Mouse (Mus musculus) heart, embryonic 16.5 days (tissue): ENCODE results near the gene Rapgef2. TPM values are rescaled to one million over a fixed set of nuclear protein-coding genes. Genes with fewer than 3 reads are reported as not detected.

Source experiments
- ATAC-seq: fragments of 200-750 bp; cut with Nextera tagmentation; replicated peaks from 2 replicates; pipeline ENCODE4 v1.8.0; 2017; ENCODE audit warnings: moderate number of reproducible peaks; ENCODE audit not compliant: insufficient read depth, low FRiP score; ENCODE audit errors: extremely low read depth
- H3K27ac ChIP-seq: fragments of 300-500 bp; sonication (generic); 2 replicates; pipeline ENCODE4 v1.5.1; 2014; ENCODE audit warnings: mild to moderate bottlenecking, low read length, control low read depth, moderate library complexity
- H3K27me3 ChIP-seq: fragments of 300-500 bp; sonication (generic); 2 replicates; pipeline ENCODE4 v1.6.1; 2014; ENCODE audit warnings: low read length, mixed read lengths; ENCODE audit not compliant: control insufficient read depth, insufficient read depth
- H3K36me3 ChIP-seq: fragments of 300-500 bp; sonication (generic); 2 replicates; pipeline ENCODE4 v1.6.1; 2014; ENCODE audit not compliant: control insufficient read depth, insufficient read depth
- H3K4me1 ChIP-seq: fragments of 300-500 bp; sonication (generic); 2 replicates; pipeline ENCODE4 v1.6.1; 2014; ENCODE audit warnings: low read length, mixed read lengths; ENCODE audit not compliant: control insufficient read depth, insufficient read depth
- H3K4me2 ChIP-seq: fragments of 300-500 bp; sonication (generic); 2 replicates; pipeline ENCODE4 v1.6.1; 2014; ENCODE audit warnings: low read depth, mild to moderate bottlenecking, control low read depth, low read length
- H3K4me3 ChIP-seq: fragments of 300-500 bp; sonication (generic); 2 replicates; pipeline ENCODE4 v1.5.1; 2014; ENCODE audit warnings: mild to moderate bottlenecking, control low read depth, low read length
- H3K9ac ChIP-seq: fragments of 300-500 bp; sonication (generic); 2 replicates; pipeline ENCODE4 v1.6.1; 2014; ENCODE audit warnings: low read length, control low read depth
- H3K9me3 ChIP-seq: fragments of 300-500 bp; sonication (generic); replicated peaks from 2 replicates; pipeline ENCODE4 v1.6.1; 2016; ENCODE audit warnings: low read length; ENCODE audit not compliant: control insufficient read depth
- WGBS: fragments of 180-500 bp; shearing (Covaris S2); extraction: QIAGEN DNeasy Blood & Tissue Kit; methylation state at CpG from one replicate; pipeline ENCODE4 v1.1.7; 2014; 5-methylcytosine and 5-hydroxymethylcytosine counted together
- polyA plus RNA-seq: library from polyadenylated mRNA; unstranded; fragments of >200 nt; fragmentation: Nextera tagmentation; extraction: Ambion mirVana; gene quantifications from 2 replicates; pipeline ENCODE4 v1.2.1, GENCODE M21; 2015

The Rapgef2 gene
- polyA plus RNA-seq, 1 experiment from 2014 or later: 4.9 TPM

- H3K4me1 ChIP-seq: peaks cover 22% of the 10 kb centered on the region
- H3K9ac ChIP-seq: no peak overlapping the region
- 40% methylated on average over 9 of the region's 9 CpGs for WGBS
- no peaks in the 10 kb centered on the region for H3K27me3 ChIP-seq
- no peak overlapping the region for H3K27ac ChIP-seq
- H3K36me3 ChIP-seq: no peaks in the 10 kb centered on the region
- H3K9me3 ChIP-seq: no peaks in the 10 kb centered on the region
- H3K4me3 ChIP-seq: no peak overlapping the region
- no peak overlapping the region for H3K4me2 ChIP-seq
- 0 out of 2 replicates have a peak, but pooled peaks have one; percentile 14 for ATAC-seq
Measured at GRCm38 (mm10) chr3:79221296-79222191, 64.8 kb downstream of the Rapgef2 start.

- no peak overlapping the region; the same call in 1 of the 2 replicates for H3K9ac ChIP-seq
- 57% methylated on average over 10 of the region's 10 CpGs for WGBS
- no peak for ATAC-seq
- no peaks in the 10 kb centered on the region for H3K9me3 ChIP-seq
- peak overlapping the region; percentile 68 for H3K27ac ChIP-seq
- H3K36me3 ChIP-seq: no peaks in the 10 kb centered on the region
- peaks cover 22% of the 10 kb centered on the region for H3K4me1 ChIP-seq
- H3K4me3 ChIP-seq: no peak overlapping the region
- H3K27me3 ChIP-seq: no peaks in the 10 kb centered on the region
- no peak overlapping the region for H3K4me2 ChIP-seq
Measured at GRCm38 (mm10) chr3:79219144-79219930, 67.0 kb downstream of the Rapgef2 start.

DNA sequence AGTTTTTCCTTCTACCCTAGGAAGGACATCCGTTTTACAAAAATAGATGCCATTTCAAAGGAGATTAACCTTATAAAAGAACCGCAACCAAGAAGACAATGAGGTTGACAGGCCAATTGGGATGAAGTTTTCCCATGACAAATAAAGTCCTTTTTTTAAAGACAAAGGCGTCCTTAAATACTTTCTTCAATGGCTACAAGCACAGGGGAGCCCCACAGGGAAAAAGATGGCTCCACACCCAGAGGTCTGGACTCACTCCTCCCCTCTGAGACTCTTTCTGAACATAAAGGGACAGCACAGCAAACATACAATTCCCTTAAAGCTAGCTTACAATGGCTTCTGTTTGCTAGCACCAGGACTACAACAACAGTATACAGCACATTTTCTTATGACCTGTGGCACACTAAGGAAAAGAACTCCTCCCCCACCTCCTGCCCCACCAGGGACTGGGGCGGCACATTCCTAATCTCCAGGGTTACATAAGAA, 67.7 kb downstream of the Rapgef2 start:
- H3K4me3 ChIP-seq: no peak overlapping the region
- no peak for ATAC-seq
- H3K4me1 ChIP-seq: peaks cover 22% of the 10 kb centered on the region
- H3K9me3 ChIP-seq: no peaks in the 10 kb centered on the region
- H3K36me3 ChIP-seq: no peaks in the 10 kb centered on the region
- no peak overlapping the region for H3K4me2 ChIP-seq
- H3K27ac ChIP-seq: peak overlapping the region; percentile 68
- H3K9ac ChIP-seq: no peak overlapping the region
- H3K27me3 ChIP-seq: no peaks in the 10 kb centered on the region
- WGBS: 45% methylated on average over 4 of the region's 4 CpGs

DNA sequence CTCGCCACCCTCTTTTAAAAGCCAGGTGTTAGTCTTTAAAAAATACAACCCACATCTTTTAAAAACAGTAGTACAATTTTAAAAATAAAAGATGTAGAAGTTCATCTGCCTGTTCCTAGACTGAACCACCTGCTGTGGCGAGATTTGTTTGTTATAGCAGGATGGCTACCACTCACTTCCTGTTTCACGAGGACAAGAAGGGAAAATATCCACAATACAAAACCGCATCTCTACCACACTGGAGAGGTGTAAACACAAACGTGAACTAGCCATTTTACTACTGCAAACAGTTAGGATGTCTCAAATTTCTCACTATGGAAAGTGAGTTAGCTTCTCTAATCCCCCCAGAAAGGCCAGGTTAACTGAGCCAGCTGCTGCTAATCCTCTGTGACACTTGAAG, 76.1 kb downstream of the Rapgef2 start:
- WGBS: 69% methylated on average over 5 of the region's 5 CpGs

DNA sequence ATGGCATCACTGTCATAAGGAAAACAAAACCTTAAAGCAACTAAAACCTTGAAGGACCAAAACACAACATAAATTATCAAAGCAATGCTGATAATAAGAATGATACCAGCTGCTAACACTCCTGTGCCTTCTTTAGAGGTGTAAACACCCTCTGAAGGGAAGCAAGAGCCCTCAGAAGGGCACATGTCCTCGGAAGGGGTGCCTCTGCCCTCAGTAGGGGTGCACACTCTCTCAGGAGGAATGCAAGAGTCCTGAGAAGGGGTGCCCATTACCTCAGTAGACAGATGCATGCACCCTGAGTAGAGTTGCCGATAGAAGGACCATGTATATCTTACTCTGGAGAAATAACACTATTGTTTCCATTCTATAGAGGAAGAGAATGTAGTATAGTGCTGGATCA, 79.1 kb downstream of the Rapgef2 start:
- Histone ChIP-seq H3K27ac (no peak overlapping the region), H3K4me3 (no peak overlapping the region), H3K9ac (no peak overlapping the region), H3K4me2 (no peak overlapping the region), H3K36me3 (peaks cover 7% of the 10 kb centered on the region; the same call in 1 of the 2 replicates), H3K9me3 (no peaks in the 10 kb centered on the region; the same call in 1 of the 2 replicates), H3K27me3 (no peaks in the 10 kb centered on the region), H3K4me1 (peaks cover 17% of the 10 kb centered on the region)
- ATAC-seq: no peak
- WGBS: 88% methylated on average over 2 of the region's 2 CpGs

More for the DNA sequence above, 76.1 kb downstream of the Rapgef2 start:
- no peak overlapping the region for H3K27ac ChIP-seq
- peaks cover 7% of the 10 kb centered on the region; the same call in 1 of the 2 replicates for H3K36me3 ChIP-seq
- H3K4me3 ChIP-seq: no peak overlapping the region
- no peak overlapping the region for H3K9ac ChIP-seq
- H3K27me3 ChIP-seq: no peaks in the 10 kb centered on the region
- H3K9me3 ChIP-seq: no peaks in the 10 kb centered on the region; the same call in 1 of the 2 replicates
- no peak for ATAC-seq
- H3K4me1 ChIP-seq: peaks cover 4% of the 10 kb centered on the region; the same call in 1 of the 2 replicates
- H3K4me2 ChIP-seq: no peak overlapping the region

- peaks cover 17% of the 10 kb centered on the region for H3K4me1 ChIP-seq
- ATAC-seq: no peak
- no peak overlapping the region for H3K27ac ChIP-seq
- no peaks in the 10 kb centered on the region for H3K27me3 ChIP-seq
- no peak overlapping the region for H3K9ac ChIP-seq
- H3K36me3 ChIP-seq: peaks cover 7% of the 10 kb centered on the region; the same call in 1 of the 2 replicates
- H3K4me3 ChIP-seq: no peak overlapping the region
- no peaks in the 10 kb centered on the region; the same call in 1 of the 2 replicates for H3K9me3 ChIP-seq
- no peak overlapping the region for H3K4me2 ChIP-seq
- 93% methylated on average over 7 of the region's 7 CpGs for WGBS
Measured at GRCm38 (mm10) chr3:79206524-79206923, 79.8 kb downstream of the Rapgef2 start.

- no peak overlapping the region for H3K4me2 ChIP-seq
- no peak overlapping the region for H3K27ac ChIP-seq
- WGBS: 78% methylated on average over 4 of the region's 4 CpGs
- no peak overlapping the region for H3K9ac ChIP-seq
- no peak overlapping the region for H3K4me3 ChIP-seq
- ATAC-seq: no peak
- no peaks in the 10 kb centered on the region for H3K27me3 ChIP-seq
- peaks cover 17% of the 10 kb centered on the region for H3K4me1 ChIP-seq
- no peaks in the 10 kb centered on the region; the same call in 1 of the 2 replicates for H3K9me3 ChIP-seq
- H3K36me3 ChIP-seq: peaks cover 7% of the 10 kb centered on the region; the same call in 1 of the 2 replicates
Measured at GRCm38 (mm10) chr3:79205981-79206380, 80.3 kb downstream of the Rapgef2 start.

GRCm38 (mm10) chr3:79205112-79205511, 81.2 kb downstream of the Rapgef2 start:
- no peak overlapping the region for H3K4me3 ChIP-seq
- H3K4me2 ChIP-seq: no peak overlapping the region
- 47% methylated on average over 3 of the region's 3 CpGs for WGBS
- ATAC-seq: no peak
- H3K27ac ChIP-seq: no peak overlapping the region
- peaks cover 17% of the 10 kb centered on the region for H3K4me1 ChIP-seq
- peaks cover 7% of the 10 kb centered on the region; the same call in 1 of the 2 replicates for H3K36me3 ChIP-seq
- H3K9ac ChIP-seq: no peak overlapping the region
- H3K27me3 ChIP-seq: no peaks in the 10 kb centered on the region
- no peaks in the 10 kb centered on the region; the same call in 1 of the 2 replicates for H3K9me3 ChIP-seq
